Mouse (Mus musculus) megakaryocyte, embryonic 14.5 days (primary cell): Measurements from ENCODE around the gene Rep15.

ENCODE experiments used
- FLI1 ChIP-seq: IDR thresholded peaks from 2 replicates; pipeline ENCODE4 v1.6.1; 2012; ENCODE audit warnings: low read length, inconsistent platforms, mixed read lengths
- GATA1 ChIP-seq: IDR thresholded peaks from 3 replicates; pipeline ENCODE4 v1.6.1; 2012; ENCODE audit warnings: mixed read lengths, low read length, inconsistent platforms, borderline replicate concordance

GRCm38 (mm10) chr6:147064226-147064943 is 32.0 kb downstream of the Rep15 start:
- no peak for TF ChIP-seq GATA1
- no peak for TF ChIP-seq FLI1
